Mouse (Mus musculus): Measurements from ENCODE around the gene Mfn1.

The Mfn1 gene

DNA sequence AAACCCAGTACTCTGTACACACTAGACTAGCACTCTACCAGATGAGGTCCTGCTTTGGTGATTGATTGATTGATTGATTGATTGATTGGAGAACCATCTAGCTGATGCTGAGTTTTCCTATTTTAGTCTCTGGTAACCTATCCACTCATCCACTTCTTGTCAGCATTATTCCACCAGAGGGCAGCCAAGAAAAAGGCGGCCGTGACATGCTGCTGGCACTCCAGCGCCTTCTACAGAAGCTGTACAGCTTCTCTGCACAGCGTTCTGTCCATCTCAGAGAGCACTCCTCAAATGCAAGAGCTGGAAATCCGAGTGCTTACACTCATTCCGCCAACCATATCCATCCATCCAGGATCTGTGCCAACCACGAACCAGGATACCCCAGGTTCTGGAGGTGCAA, 81.3 kb downstream of the Mfn1 start:
- DNase-seq (ENCODE audit: extremely low spot score, low spot score), result peak; percentile 35

DNA sequence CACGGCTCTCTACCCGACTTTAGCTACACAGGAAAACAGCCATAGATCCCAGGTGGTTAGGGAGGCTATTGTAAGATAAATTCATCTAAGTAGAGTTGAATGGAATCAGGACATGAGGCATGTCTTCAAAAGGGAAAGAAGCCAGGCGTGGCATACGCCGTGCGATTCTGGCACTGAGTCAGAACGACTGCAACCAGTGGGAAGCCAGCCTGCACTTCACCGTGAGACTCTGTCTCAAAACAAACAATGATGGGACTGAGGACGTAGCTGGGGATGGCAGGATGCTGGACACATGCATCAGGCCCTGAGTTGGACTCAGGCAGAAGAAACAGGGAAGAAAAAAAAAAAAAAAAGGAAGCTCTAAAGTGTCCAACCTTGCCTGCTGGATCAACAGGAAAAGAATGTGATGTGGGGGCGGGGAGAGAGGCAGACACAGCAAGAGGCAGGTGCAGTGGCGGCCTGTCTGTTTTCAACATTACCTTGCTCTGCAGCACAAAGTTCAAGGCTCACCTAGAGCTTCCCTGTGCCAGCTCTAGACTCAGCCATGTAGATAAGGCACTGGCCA, 82.4 kb downstream of the Mfn1 start:
- DNase-seq (ENCODE audit: extremely low spot score, low spot score), result no peak

DNA sequence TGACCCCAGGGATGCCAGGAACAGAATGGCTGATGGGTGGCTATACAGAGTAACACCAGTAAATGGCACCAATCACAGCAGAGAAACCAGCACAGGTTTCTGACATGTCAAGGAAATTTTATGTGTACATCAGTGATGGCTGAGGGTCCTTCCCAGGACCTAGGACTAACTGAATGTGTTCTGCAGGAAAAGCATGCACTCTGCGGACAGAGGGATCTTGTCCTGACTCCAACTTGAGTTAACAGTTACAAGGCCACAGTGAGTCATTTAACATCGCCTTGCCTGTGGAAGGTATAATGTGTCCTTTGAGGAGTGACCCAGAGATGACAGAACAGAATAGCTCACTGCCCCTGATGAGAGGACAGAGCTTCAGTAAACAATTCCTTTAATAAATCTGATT, 85.5 kb downstream of the Mfn1 start:
- DNase-seq (ENCODE audit: extremely low spot score, low spot score), result no peak

DNA sequence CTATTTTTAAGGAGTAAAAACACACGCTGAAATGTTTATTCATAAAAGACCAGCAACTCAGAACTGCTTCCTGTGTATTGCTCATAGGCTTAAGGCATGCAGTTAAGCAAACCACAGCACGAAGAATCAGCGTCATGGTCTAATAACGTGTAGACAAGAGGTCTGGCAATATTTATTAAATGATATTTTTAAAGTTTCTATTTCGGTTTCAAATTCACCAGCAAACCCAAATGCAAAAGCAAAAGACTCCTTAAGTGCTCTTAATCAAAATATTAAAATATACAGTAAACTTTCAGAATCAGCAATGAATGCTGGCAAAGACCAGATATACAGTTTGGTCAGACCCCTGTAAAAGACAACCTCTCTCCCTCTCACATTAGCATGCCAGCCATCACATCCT, 86.1 kb downstream of the Mfn1 start:
- DNase-seq (ENCODE audit: extremely low spot score, low spot score), result no peak

DNA sequence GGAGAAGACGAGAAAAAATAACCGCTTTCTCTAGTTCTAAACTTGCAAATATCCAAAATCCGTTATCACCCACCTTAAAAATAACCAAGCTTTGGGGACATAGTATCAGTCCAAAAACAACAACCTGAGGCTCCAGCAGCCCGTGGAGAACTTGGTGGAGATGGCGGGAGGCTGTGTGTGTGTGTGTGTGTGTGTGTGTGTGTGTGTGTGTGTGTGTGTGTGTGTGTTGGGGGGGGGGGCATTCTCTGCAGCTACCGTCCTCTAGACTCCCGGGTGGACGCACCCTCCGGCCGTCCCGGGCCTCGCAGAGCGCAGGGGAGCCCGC, 86.7 kb downstream of the Mfn1 start:
- no peak for DNase-seq (ENCODE audit: extremely low spot score, low spot score)

DNA sequence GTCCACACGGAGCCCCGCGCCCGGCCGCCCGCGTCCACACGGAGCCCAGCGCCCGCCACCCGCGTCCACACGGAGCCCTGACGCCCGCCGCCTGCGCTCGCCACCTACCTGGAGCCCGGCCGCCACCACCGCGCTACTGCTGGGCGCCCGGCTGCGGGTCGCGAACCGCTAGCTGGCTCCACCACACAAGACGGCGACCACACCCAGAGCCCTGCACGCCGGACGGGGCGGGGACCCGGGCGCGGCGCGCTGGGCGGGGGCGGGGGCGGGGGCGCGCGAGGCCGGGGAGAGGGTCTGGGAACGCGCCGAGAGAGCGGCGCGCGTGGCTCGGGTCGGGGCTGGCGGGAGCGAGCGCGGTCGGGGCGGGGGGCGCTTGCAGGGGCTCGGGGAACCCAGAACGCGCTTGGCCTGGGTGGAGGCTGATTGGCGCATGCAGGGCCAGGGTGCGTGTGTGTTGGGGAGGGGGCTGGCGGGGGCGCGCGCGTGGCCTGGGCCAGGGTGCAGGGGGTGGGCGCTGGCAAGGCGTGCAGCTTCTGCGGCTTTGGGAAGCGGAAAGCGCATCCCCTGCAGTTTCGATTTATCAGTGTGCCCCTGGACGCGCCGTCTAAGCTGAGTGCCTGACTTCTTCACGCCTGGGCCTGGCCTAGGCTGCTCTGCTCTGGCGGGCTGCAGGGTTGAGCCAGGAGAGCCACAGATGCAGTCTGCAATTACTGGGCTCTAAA, 87.2 kb downstream of the Mfn1 start, which contains the start of gene Gnb4:
Gnb4 (minus strand) TSS at position 255 of the 722 bp plus-strand sequence.
- DNase-seq (ENCODE audit: extremely low spot score, low spot score), result peak; percentile 86

DNA sequence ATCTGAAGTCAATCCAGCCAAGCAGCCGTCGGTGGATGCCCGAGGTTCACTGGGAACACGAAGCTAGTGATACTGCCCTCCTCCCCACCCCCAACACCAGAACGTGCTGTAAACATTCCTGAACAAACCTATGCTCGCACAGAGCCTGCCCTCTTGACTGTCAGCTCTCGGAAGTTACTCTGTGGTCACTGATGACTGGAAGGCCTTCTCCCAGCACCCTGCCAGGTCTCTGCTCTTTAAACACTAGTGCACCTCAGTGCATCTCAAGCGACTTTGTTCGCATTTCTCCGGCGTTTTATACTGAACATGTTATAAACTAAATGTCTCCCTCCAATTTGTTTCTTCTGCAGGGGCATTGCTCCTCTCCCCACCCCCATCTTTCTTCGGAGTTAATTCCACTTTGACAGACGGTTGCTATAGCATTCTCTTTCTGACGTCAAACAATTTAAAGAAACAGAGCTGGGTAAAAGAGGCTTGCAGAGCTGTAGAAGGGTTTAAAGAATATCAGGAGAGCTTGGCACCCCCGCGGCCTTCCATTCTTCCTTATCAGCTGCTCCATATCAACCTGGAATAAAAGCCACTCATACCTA, 87.9 kb downstream of the Mfn1 start:
- no peak for DNase-seq (ENCODE audit: extremely low spot score, low spot score)

DNA sequence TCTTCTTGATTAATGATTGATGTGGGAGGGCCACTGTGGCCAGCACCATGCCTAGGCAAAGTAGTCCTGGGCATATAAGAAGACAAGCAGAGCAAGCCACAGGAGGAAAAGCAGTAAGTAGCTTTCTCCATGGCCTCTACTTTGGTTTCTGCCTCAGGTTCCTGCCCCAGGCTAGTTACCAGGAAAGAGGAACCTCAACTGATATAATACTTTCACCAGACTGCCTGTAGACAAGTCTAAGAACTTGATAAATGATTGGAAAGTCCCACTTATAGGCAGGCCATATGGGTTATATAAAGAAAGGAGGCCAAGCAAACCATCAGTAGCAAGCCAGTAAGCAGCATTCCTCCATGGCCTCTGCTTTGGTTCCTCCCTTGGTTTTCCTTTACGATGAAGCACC, 92.4 kb downstream of the Mfn1 start:
- no peak for DNase-seq (ENCODE audit: extremely low spot score, low spot score)

DNA sequence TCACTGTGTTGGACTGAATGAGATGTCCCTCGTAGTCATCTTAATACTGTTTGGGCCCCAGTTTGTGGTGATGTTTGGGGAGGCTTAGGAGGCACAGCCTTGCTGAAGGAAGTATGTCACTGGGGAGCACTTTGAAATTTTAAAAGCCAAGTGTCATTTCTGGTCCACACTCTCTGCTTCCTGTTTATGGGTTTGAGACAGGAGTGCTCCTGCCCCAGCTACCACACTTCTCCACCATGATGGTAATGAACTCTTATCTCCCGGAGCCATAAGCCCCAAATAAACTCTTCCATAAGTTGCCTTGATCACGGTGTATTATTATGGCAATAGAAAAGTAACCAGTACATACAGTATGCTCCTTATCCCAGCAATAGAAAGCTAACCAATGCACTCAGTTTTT, 92.8 kb downstream of the Mfn1 start:
- DNase-seq (ENCODE audit: extremely low spot score, low spot score), result no peak

DNA sequence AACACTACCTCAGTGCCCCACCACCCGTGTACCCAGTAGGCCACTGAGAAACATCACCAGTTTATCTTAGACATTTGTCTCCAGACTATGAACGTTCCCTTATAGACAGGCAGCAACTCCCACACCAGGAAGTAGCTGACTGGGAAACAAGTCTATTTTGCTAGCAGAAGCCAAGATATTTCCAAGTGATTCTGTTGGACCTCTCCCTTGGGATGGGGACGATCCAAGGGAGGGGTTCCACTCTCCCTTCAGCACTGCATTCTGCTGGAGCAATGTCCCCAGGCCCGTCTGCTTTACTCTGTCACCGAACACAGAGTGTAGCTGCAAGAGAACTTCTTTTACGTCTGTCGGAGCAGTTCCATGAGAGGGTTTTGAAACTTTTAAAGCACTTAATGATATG, 98.9 kb downstream of the Mfn1 start:
- no peak for DNase-seq (ENCODE audit: extremely low spot score, low spot score)
